Mouse (Mus musculus) bone marrow macrophage, adult 2 months (primary cell): ENCODE measurements around the gene Atcay.

Experiments used
- CTCF ChIP-seq: IDR thresholded peaks from 2 replicates; pipeline ENCODE4 v1.5.1; 2012; ENCODE audit warnings: low read depth, mild to moderate bottlenecking, low read length, moderate library complexity
- POLR2A ChIP-seq: IDR thresholded peaks from 2 replicates; pipeline ENCODE4 v1.6.1; 2012; ENCODE audit warnings: mild to moderate bottlenecking, low read depth, low read length, borderline replicate concordance

GRCm38 (mm10) chr10:81154736-81155135, 75.9 kb downstream of the Atcay start:
- TF ChIP-seq CTCF (no peak), POLR2A (no peak)
